Mouse (Mus musculus) CD8-positive naive resting alpha-beta T cell, adult 2 months (primary cell): ENCODE measurements around the gene Cdc123.

Experiments
- DNase-seq, 2 experiments: peaks; one replicate each; pipeline ENCODE4 v3.0.0; 2022; ENCODE audit warnings: low read depth in 2 of 2, low spot score in 2 of 2

Cdc123 gene

GRCm38 (mm10) chr2:5805228-5805627 lies 39.7 kb downstream of the Cdc123 start:
- no peak for DNase-seq

GRCm38 (mm10) chr2:5804440-5805045 lies 40.4 kb downstream of the Cdc123 start:
- DNase-seq: no peak

DNA sequence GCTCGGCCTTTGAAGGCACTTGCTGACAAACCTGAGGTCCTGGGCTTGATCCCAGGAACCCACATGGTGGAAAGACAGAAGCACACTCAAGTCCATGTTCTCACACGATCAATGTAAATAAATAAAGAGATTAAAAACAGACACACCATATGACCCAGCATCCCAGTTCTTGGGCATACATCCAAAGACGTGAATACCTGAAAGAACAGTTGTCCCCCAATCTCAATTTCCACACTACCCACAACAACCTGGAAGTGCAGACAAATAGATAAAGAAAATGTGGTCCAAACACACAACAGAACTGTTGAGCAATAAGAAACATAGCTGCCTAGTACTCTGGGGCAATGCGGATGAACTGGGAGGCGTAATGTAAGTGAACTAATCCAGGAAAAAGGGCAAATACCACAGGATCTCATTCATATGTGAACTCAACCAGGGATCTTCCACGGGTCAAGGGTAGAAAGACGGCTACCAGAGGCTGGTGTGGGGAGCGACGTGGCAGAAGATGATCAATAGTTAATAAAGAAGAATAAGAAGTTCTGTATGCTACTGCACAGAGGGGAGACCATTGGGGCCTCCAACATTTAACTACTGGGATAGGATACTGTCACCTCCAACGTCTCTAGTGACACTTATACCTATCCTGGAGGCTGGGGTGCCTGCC lies 42.9 kb downstream of the Cdc123 start:
- no peak for DNase-seq

GRCm38 (mm10) chr2:5801182-5801640 lies 43.8 kb downstream of the Cdc123 start:
- DNase-seq: no peak

DNA sequence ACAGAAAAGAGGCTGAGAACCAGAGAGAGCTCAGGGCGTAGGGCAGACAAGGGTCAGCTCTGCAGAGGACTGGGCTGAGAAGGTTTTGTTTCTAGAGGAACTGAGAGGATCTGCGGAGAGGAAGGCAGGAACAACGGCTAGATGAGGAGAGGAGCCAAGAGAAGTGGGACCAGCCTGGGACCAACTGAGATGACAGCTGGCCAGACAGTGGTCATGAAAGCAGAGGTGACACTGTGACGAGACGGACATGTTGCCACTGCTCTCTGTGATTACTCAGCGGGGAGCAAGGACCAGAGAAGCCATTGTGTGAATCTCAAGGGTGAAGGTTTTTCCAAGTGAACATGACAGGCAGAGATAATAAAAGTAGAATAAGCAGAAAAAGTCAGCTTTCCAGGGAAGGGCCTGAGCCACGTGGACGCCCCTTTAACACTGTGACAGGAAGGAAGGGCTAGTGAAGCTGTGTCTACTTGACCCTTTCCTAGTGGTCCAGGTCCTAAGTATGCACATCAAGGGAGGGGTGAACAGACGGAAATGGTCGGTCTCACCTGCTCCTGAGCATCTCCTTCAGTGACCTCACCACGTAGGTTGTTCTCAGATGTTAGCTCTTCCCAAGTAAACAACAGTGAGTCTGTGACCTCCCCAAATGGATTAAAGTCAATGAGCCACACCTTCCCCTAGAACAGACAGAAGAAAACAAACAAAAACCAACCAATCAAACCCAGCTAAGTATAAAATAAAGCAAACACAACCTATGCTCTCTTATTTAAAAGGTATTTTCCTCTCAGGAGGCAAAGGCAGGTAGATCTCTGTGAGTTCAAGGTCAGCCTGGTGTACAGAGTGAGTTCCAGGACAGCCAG lies 46.9 kb downstream of the Cdc123 start:
- DNase-seq: no peak

GRCm38 (mm10) chr2:5793771-5794170 lies 51.2 kb downstream of the Cdc123 start:
- DNase-seq: no peak

DNA sequence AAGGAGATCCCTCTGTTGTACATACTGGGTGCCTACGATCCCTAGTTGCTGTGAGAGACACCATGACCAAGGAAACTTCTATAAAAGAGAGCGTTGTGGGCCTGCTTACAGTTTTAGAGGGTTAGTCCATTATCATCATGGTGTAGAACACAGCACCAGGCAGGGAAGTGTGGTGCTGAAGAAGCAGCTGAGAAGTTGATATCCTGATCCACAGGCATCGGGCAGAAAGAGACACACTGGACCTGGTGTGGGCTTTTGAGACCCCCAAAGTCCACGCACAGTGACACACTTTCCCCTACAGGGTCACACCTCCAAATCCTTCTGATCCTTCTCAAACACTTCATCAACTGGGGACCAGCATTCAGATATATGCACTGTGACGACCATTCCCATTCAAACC lies 52.9 kb downstream of the Cdc123 start:
- no peak for DNase-seq

DNA sequence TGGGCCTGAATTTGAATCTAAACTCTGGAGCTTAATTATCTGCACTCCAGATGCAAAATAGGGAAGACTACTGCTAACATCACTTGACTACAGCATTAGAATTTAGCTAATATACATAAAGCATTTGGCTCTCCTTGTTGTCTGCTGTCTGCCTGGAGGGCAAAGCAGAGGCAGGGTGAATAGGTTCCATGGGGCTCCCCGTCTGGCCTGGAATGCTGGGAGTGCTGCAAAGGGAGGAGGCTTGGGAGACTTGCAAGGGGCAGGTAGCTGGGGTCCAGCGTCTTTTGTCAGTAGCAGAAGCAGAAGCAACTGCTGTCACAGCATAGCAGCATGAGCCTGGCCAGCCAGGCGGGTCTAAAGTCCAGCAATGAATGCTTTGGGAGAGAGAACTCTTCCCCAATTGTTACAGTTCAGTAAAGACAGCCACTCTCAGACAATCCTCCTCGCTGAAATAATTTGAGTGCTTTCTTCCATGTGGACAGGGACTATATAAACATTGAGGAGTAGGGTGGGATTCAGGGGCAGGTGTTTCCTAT lies 55.3 kb downstream of the Cdc123 start:
- no peak for DNase-seq

GRCm38 (mm10) chr2:5787391-5787790 lies 57.6 kb downstream of the Cdc123 start:
- no peak for DNase-seq

- no peak for DNase-seq
Observed at GRCm38 (mm10) chr2:5772464-5772863, 72.5 kb downstream of the Cdc123 start.

GRCm38 (mm10) chr2:5770708-5771241 lies 74.2 kb downstream of the Cdc123 start:
- no peak for DNase-seq

DNA sequence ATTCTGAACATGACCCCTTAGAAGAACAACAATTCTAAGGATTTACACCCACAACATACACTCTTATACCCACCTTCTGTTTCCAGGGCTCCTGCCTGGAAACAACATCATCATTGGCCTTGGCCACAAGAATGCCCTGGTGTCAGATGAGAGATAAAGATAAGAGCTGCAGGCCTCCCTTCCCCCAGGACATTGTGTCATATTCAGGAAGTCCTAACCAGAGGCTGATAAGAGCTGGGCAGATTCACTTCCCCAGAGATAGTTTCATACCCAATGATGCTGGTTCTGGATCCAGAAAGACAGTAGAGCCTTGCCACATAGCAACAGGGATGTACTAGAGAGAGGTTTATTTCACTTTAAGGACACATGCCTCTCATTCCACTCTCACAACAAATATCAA lies 75.3 kb downstream of the Cdc123 start:
- DNase-seq: no peak

GRCm38 (mm10) chr2:5768946-5769345 lies 76.0 kb downstream of the Cdc123 start:
- DNase-seq: no peak

- no peak for DNase-seq
Observed at GRCm38 (mm10) chr2:5762031-5762430, 82.9 kb downstream of the Cdc123 start.

DNA sequence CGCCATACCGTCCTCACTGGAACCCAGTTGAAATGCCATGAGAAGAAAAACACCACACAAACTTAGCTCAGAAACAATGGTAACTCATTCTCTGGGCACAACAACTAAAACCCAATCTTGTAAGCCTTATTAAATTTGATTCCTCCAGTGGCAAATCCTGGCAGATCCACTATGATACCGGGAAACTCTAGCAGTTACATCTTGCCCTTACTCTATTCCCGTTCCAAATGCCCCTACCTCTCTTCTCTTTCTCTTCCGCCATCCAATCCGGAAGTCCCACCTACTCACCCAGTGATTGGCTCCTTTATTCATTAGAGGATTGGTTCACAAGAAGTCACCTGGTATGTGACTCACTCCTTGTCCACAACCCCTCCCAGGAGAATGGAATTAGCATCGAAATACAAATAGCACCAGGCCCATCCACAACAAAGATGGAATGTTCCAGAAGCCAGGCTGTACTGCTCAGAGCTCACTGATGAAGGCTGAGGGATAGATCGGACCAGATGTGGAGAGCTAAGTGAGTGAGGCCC lies 84.4 kb downstream of the Cdc123 start:
- DNase-seq: no peak

DNA sequence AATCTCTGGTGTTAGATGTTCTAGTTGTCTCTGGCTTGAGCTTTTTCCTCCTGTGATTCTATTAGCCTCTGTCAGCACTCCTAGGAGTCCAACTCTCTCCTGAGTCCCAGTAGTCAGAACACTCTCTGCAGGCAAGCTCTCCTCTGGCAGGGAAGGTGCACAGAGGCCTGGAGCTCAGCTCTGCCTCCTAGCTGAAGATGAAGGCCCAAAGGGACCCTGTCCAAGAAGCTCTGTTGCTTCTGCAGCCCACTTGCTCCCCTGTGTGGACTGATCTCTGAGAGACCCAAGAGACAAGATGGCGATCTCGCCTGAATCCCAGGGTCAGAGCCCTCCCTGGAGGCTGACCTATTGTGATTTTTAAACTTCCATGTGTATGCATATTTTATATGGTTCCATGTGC lies 86.4 kb downstream of the Cdc123 start:
- no peak for DNase-seq

- DNase-seq: no peak
Observed at GRCm38 (mm10) chr2:5750872-5751271, 94.1 kb downstream of the Cdc123 start.

DNA sequence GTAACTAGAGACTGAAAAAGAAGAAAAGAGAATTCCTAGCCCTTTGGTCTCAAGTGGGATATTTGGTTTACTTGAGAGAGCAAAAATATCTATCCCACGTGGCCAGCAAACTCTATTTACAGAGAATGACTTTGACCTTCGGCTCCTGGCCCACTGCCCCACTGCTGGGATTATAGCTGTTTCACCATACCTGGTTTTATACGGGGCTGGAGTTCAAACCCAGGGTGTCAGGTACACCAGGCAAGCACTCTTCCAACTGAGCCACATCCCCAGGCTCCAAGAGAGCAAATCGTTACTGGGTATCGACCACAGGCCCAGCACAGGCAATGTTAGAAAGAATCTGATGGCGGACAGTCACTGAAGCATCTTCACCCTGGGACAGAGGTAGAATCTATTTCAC lies 95.8 kb downstream of the Cdc123 start:
- no peak for DNase-seq

GRCm38 (mm10) chr2:5747545-5748043 lies 97.4 kb downstream of the Cdc123 start:
- DNase-seq: no peak

DNA sequence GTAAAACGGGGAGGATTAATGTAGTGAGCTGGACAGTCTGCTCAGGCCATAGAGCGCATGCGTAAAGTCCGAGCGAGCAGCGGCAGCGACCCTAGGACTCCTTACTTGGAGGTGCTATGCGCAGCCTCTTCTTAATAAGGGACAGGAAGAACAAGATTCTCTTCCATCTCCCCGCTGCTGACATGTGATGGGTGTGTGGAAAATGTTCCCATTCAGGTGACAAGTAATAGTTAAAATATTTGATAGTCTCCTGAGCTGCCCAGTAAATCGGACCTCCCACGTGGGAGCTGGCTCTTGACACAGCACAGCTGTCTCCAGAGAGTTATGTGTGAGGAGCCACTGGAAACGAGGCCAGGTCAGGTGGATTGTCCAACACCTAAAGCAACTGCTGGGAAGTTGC lies 98.4 kb downstream of the Cdc123 start:
- DNase-seq: no peak
